Comparison of ENCODE assay signal across 10 mouse cellular contexts in the genomic region with DNA sequence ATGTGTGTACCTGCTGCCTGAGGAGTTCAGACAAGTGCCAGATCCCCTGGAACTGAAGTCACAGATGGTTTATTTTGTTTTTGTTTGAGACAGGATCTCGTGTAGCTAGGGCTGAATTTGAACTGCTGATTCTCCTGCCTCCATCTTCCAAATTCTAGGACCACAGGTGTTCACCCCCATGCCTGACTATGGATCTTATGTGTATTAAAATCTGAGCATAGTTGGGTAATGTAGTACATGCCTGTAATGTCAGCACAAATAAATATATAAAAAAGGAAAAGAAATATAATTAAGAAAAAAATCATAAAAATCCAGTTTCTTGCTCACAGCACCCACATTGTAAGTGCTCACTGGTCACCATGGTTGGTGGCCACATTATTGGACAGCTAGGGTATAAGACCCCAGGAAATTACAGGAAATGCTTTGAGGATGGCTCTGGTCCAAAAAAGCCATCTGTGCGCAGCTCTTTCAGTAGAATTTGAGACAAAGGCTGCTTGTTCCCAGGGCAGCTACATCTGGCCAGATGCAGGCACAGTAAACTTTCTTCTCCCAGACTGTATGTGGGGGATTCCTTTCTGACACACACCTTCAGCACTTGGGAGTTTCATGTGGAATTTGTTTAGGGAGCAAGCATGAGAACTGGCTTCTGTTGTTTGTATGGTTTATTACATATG. TPM values are rescaled to one million over a fixed set of nuclear protein-coding genes. Genes with fewer than 3 reads are reported as not detected.
A peak's percentile ranks its signal among the peaks of the same experiment; 100 is the strongest.
DNase-seq lines count a peak whose midpoint lies in the region; ATAC-seq and TF ChIP-seq lines count a peak whose summit lies in the region.
"Had no signal": no experiment of that assay in that cellular context is flagged by ENCODE, and none has a peak within 500 bp of the region (broad histone marks: within the 10 kb centered on the region; RNA-seq: fewer than 3 reads in every experiment).

No protein-coding gene starts in this region.

- peak; percentile 64 for ATAC-seq in lung, embryonic 16.5 days (ENCODE audit: low read depth)
- no peak for ATAC-seq in heart, embryonic 14.5 days (ENCODE audit: insufficient number of reproducible peaks, insufficient read depth, low FRiP score, low read depth)

- H3K4me1 ChIP-seq in lung, embryonic 16.5 days (replicated peaks; ENCODE audit: control insufficient read depth, insufficient read depth, low read length), result peaks cover 15% of the 10 kb centered on the region
- H3K4me1 ChIP-seq in heart, embryonic 14.5 days (ENCODE audit: control insufficient read depth in 2 of 2, insufficient read depth in 2 of 2, low read length in 2 of 2), result peaks cover 5 to 15% of the 10 kb centered on the region in 2 experiments

- no peak for TF ChIP-seq CTCF in gastrocnemius, adult 2 months (IDR thresholded peaks at IDR 0.05)

- 22% methylated on average over 2 of the region's 2 CpGs for WGBS in lung, embryonic 16.5 days
- WGBS in heart, embryonic 14.5 days, result 46% methylated on average over 2 of the region's 2 CpGs

- no peaks in the 10 kb centered on the region for H3K36me3 ChIP-seq in lung, embryonic 16.5 days (ENCODE audit: control insufficient read depth, insufficient read depth, low read length)
- H3K36me3 ChIP-seq in heart, embryonic 14.5 days (ENCODE audit: control insufficient read depth, insufficient read depth, low read length), result no peaks in the 10 kb centered on the region

- no peak overlapping the region for H3K4me2 ChIP-seq in lung, embryonic 16.5 days (ENCODE audit: low read depth, low read length)
- H3K4me2 ChIP-seq in heart, embryonic 14.5 days (ENCODE audit: low read length), result no peak overlapping the region

- intact Hi-C loops in gastrocnemius, adult 2 months (cut with DNase I), result no loop called here
- intact Hi-C loops in gastrocnemius, postnatal 36 days (cut with DNase I), result no loop called here

- no peaks in the 10 kb centered on the region for H3K27me3 ChIP-seq in lung, embryonic 16.5 days (ENCODE audit: control insufficient read depth, insufficient read depth, low read depth, low read length)
- H3K27me3 ChIP-seq in heart, embryonic 14.5 days (ENCODE audit: control insufficient read depth, insufficient read depth, low read length), result no peaks in the 10 kb centered on the region

- no peak overlapping the region for H3K9ac ChIP-seq in lung, embryonic 16.5 days (ENCODE audit: low read length)
- H3K9ac ChIP-seq in heart, embryonic 14.5 days (ENCODE audit: low read length), result no peak overlapping the region

- no peak for DNase-seq in gastrocnemius, adult 2 months
- DNase-seq in gastrocnemius, postnatal 36 days, result no peak
- DNase-seq in lung, postnatal 10 days, result no peak
- peak; percentile 63 for DNase-seq in mesoderm, embryonic 11.5 days (ENCODE audit: low read depth, low spot score)
- DNase-seq in layer of hippocampus, adult 9-11 months, result no peak
- DNase-seq in cerebellum, adult 9-11 months, result no peak

- H3K4me3 ChIP-seq in gastrocnemius, adult 2 months, result no peak overlapping the region
- no peak overlapping the region for H3K4me3 ChIP-seq in lung, embryonic 16.5 days (ENCODE audit: low read length)
- H3K4me3 ChIP-seq in heart, embryonic 14.5 days (ENCODE audit: control insufficient read depth in 1 of 2, insufficient read depth in 1 of 2, low read depth in 1 of 2, low read length in 2 of 2), result no peak overlapping the region

- no peaks in the 10 kb centered on the region; the same call in 1 of the 2 replicates for H3K9me3 ChIP-seq in lung, embryonic 16.5 days (ENCODE audit: control insufficient read depth, low read length)
- peaks cover 2% of the 10 kb centered on the region; the same call in 1 of the 2 replicates for H3K9me3 ChIP-seq in heart, embryonic 14.5 days (ENCODE audit: control insufficient read depth, low read length)

- H3K27ac ChIP-seq in gastrocnemius, adult 2 months, result 0 out of 2 replicates have a peak overlapping the region, but pooled peaks have one; percentile 38
- H3K27ac ChIP-seq in lung, embryonic 16.5 days (ENCODE audit: low read length), result peak overlapping the region; percentile 85
- peak overlapping the region; percentile 26 to 73; a peak in 3 of 4 replicates for H3K27ac ChIP-seq in heart, embryonic 14.5 days (replicated peaks in 1 of 2; ENCODE audit: control insufficient read depth in 1 of 2, insufficient read depth in 1 of 2, low read depth in 2 of 2, low read length in 2 of 2)

RNA-seq across cellular contexts. Expression of a gene that starts 16.8 kb away (rescaled TPM):
- not detected for total RNA-seq in gastrocnemius, adult 2 months (2021)
- not detected for total RNA-seq in gastrocnemius, postnatal 36 days (2021)
- not detected in 2 replicates for polyA plus RNA-seq in lung, embryonic 16.5 days (2015; fragmentation: Nextera tagmentation; extraction: Ambion mirVana)
- not detected in 2 replicates for polyA plus RNA-seq in heart, embryonic 14.5 days (2014; fragmentation: Nextera tagmentation; extraction: Ambion mirVana)
- total RNA-seq: common myeloid progenitor, adult 5-6 weeks had no signal
- polyA plus RNA-seq: gonadal fat pad, adult 2 months had no signal

RNA-seq across cellular contexts. Expression of a gene that starts 25.4 kb away (rescaled TPM):
- 10 to 100 TPM in 1 of 2 experiments, 1 to 10 TPM in 1; 7.2 to 14.3 TPM for total RNA-seq in gastrocnemius, adult 2 months (2021)
- 1 to 10 TPM; 6.7 to 6.9 TPM for total RNA-seq in gastrocnemius, postnatal 36 days (2021)
- 208 and 222 TPM in 2 replicates for polyA plus RNA-seq in lung, embryonic 16.5 days (2015; fragmentation: Nextera tagmentation; extraction: Ambion mirVana)
- 168 and 169 TPM in 2 replicates for polyA plus RNA-seq in heart, embryonic 14.5 days (2014; fragmentation: Nextera tagmentation; extraction: Ambion mirVana)

RNA-seq across cellular contexts. Expression of a gene that starts 59.6 kb away (rescaled TPM):
- total RNA-seq in gastrocnemius, adult 2 months (2021), result 10 to 100 TPM; 18.2 to 23.5 TPM
- 10 to 100 TPM; 16.4 to 17.1 TPM for total RNA-seq in gastrocnemius, postnatal 36 days (2021)
- 5.8 and 8.2 TPM in 2 replicates for polyA plus RNA-seq in lung, embryonic 16.5 days (2015; fragmentation: Nextera tagmentation; extraction: Ambion mirVana)
- polyA plus RNA-seq in heart, embryonic 14.5 days (2014; fragmentation: Nextera tagmentation; extraction: Ambion mirVana), result 6.2 and 7.7 TPM in 2 replicates
